19 mouse cellular contexts compared by ENCODE assay signal in the genomic region with DNA sequence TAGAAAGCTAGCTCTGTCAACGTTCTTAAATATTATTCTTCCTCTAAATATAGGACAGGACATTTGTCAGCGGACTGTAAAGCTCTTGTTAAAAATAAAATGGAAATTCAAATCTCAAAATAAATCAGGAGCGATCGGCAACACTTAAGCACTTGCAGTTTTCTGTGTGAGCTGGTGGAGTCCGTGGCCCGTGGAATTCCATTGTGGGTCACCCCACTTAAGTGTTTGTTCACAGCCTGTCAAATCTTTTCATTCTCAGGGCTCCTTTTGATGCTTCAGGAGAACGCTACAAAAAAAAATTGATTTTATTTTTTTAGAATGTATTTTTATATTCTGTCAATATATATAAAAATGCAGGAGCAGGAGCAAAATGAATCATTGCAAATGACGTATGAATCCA. TPM values are rescaled to one million over a fixed set of nuclear protein-coding genes. Genes with fewer than 3 reads are reported as not detected.
DNase-seq lines count a peak whose midpoint lies in the region; ATAC-seq and TF ChIP-seq lines count a peak whose summit lies in the region.
"Had no signal": no experiment of that assay in that cellular context is flagged by ENCODE, and none has a peak within 500 bp of the region (broad histone marks: within the 10 kb centered on the region; RNA-seq: fewer than 3 reads in every experiment).

No protein-coding gene starts in this region.

- WGBS in forebrain, embryonic 15.5 days: 68% methylated on average over 8 of the region's 8 CpGs
- WGBS in forebrain, embryonic 13.5 days: 68% methylated on average over 8 of the region's 8 CpGs
- WGBS in heart, embryonic 13.5 days: 35% methylated on average over 8 of the region's 8 CpGs
- 76% methylated on average over 8 of the region's 8 CpGs for WGBS in hindbrain, embryonic 12.5 days

- no peak overlapping the region for H3K4me3 ChIP-seq in forebrain, embryonic 15.5 days
- no peak overlapping the region for H3K4me3 ChIP-seq in forebrain, embryonic 13.5 days
- H3K4me3 ChIP-seq in heart, embryonic 13.5 days: peak overlapping the region; percentile 31
- H3K4me3 ChIP-seq in layer of hippocampus, adult 2 months: peak overlapping the region; percentile 22
- H3K4me3 ChIP-seq in cortical plate, adult 2 months (ENCODE audit: insufficient read depth, low read length): no peak overlapping the region
- H3K4me3 ChIP-seq in hindbrain, embryonic 12.5 days: no peak overlapping the region
- H3K4me3 ChIP-seq: embryonic facial prominence, embryonic 13.5 days; midbrain, embryonic 10.5 days had no signal

- no peak for TF ChIP-seq CTCF in layer of hippocampus, adult 2 months (conservative IDR thresholded peaks at IDR 0.05)
- TF ChIP-seq CTCF in cortical plate, adult 2 months (IDR thresholded peaks at IDR 0.05; ENCODE audit: extremely low read depth, insufficient read depth, low read length): no peak

- peaks cover 38% of the 10 kb centered on the region for H3K4me1 ChIP-seq in forebrain, embryonic 15.5 days
- peaks cover 22% of the 10 kb centered on the region for H3K4me1 ChIP-seq in forebrain, embryonic 13.5 days
- peaks cover 55% of the 10 kb centered on the region for H3K4me1 ChIP-seq in heart, embryonic 13.5 days
- H3K4me1 ChIP-seq in cortical plate, adult 2 months (ENCODE audit: control insufficient read depth, insufficient read depth, low read length): peaks cover 15% of the 10 kb centered on the region
- H3K4me1 ChIP-seq in hindbrain, embryonic 12.5 days: peaks cover 10% of the 10 kb centered on the region

- H3K27ac ChIP-seq in forebrain, embryonic 15.5 days (replicated peaks): peak overlapping the region; percentile 42
- H3K27ac ChIP-seq in forebrain, embryonic 13.5 days: no peak overlapping the region
- peak overlapping the region; percentile 29; the same call in 1 of the 2 replicates for H3K27ac ChIP-seq in heart, embryonic 13.5 days (replicated peaks)
- peak overlapping the region; percentile 68 for H3K27ac ChIP-seq in layer of hippocampus, adult 2 months
- H3K27ac ChIP-seq in cortical plate, adult 2 months (ENCODE audit: insufficient read depth, low read length): peak overlapping the region; percentile 88
- no peak overlapping the region for H3K27ac ChIP-seq in hindbrain, embryonic 12.5 days
- H3K27ac ChIP-seq: embryonic facial prominence, embryonic 13.5 days; macrophage; midbrain, embryonic 10.5 days had no signal

- no peaks in the 10 kb centered on the region for H3K36me3 ChIP-seq in forebrain, embryonic 15.5 days
- H3K36me3 ChIP-seq in forebrain, embryonic 13.5 days (ENCODE audit: poor library complexity, severe bottlenecking): no peaks in the 10 kb centered on the region
- peaks cover 29% of the 10 kb centered on the region for H3K36me3 ChIP-seq in heart, embryonic 13.5 days
- H3K36me3 ChIP-seq in hindbrain, embryonic 12.5 days: no peaks in the 10 kb centered on the region
- H3K36me3 ChIP-seq: embryonic facial prominence, embryonic 13.5 days; midbrain, embryonic 10.5 days had no signal

- DNase-seq in heart, adult 18-20 months: no peak
- DNase-seq in layer of hippocampus, adult 2 months (ENCODE audit: low spot score in 2 of 2): no peak
- no peak for DNase-seq in layer of hippocampus, adult 9-10 months (ENCODE audit: low spot score)
- DNase-seq: adrenal gland, postnatal 10 days; kidney, adult 11 months; left cerebral cortex, postnatal 4 days; liver; right cerebral cortex, adult 18-20 months; thymus, postnatal 14 days had no signal

- TF ChIP-seq POLR2A in cortical plate, adult 2 months (IDR thresholded peaks at IDR 0.05; ENCODE audit: extremely low read depth, insufficient read depth, low read length): no peak

- no peaks in the 10 kb centered on the region for H3K9me3 ChIP-seq in forebrain, embryonic 15.5 days
- H3K9me3 ChIP-seq in forebrain, embryonic 13.5 days (replicated peaks): no peaks in the 10 kb centered on the region
- H3K9me3 ChIP-seq in heart, embryonic 13.5 days: no peaks in the 10 kb centered on the region
- no peaks in the 10 kb centered on the region for H3K9me3 ChIP-seq in hindbrain, embryonic 12.5 days (replicated peaks)
- H3K9me3 ChIP-seq: embryonic facial prominence, embryonic 13.5 days; midbrain, embryonic 10.5 days had no signal

- ATAC-seq in forebrain, embryonic 15.5 days (replicated peaks): no peak
- ATAC-seq in forebrain, embryonic 13.5 days: no peak
- ATAC-seq in heart, embryonic 13.5 days (ENCODE audit: extremely low read depth, insufficient number of reproducible peaks, low FRiP score, low TSS enrichment): no peak
- ATAC-seq in hindbrain, embryonic 12.5 days (ENCODE audit: low FRiP score): no peak
- ATAC-seq: Patski had no signal

- no peak overlapping the region for H3K4me2 ChIP-seq in forebrain, embryonic 15.5 days (replicated peaks)
- no peak overlapping the region for H3K4me2 ChIP-seq in forebrain, embryonic 13.5 days
- peak overlapping the region; percentile 52 for H3K4me2 ChIP-seq in heart, embryonic 13.5 days
- H3K4me2 ChIP-seq in hindbrain, embryonic 12.5 days (replicated peaks): no peak overlapping the region
- H3K4me2 ChIP-seq: embryonic facial prominence, embryonic 13.5 days had no signal

- no peaks in the 10 kb centered on the region for H3K27me3 ChIP-seq in forebrain, embryonic 15.5 days
- no peaks in the 10 kb centered on the region for H3K27me3 ChIP-seq in forebrain, embryonic 13.5 days
- no peaks in the 10 kb centered on the region for H3K27me3 ChIP-seq in heart, embryonic 13.5 days (replicated peaks)
- no peaks in the 10 kb centered on the region for H3K27me3 ChIP-seq in hindbrain, embryonic 12.5 days
- H3K27me3 ChIP-seq: embryonic facial prominence, embryonic 13.5 days; Patski had no signal

- H3K9ac ChIP-seq in forebrain, embryonic 15.5 days (replicated peaks): no peak overlapping the region
- no peak overlapping the region for H3K9ac ChIP-seq in forebrain, embryonic 13.5 days
- peak overlapping the region; percentile 64 for H3K9ac ChIP-seq in heart, embryonic 13.5 days
- H3K9ac ChIP-seq in hindbrain, embryonic 12.5 days: no peak overlapping the region
- H3K9ac ChIP-seq: embryonic facial prominence, embryonic 13.5 days had no signal

RNA-seq across cellular contexts. Expression of gene Flrt2, which starts 45.5 kb away (rescaled TPM):
- polyA plus RNA-seq in forebrain, embryonic 15.5 days (2015; fragmentation: Nextera tagmentation; extraction: Ambion mirVana): 36.3 and 37.5 TPM in 2 replicates
- 23.4 and 25.3 TPM in 2 replicates for polyA plus RNA-seq in forebrain, embryonic 13.5 days (2015; fragmentation: Nextera tagmentation; extraction: Ambion mirVana)
- polyA plus RNA-seq in heart, embryonic 13.5 days (2015; fragmentation: Nextera tagmentation; extraction: Ambion mirVana): 24.4 and 26.5 TPM in 2 replicates
- total RNA-seq in heart, adult 18-20 months (2021): 1 to 10 TPM; 4.5 to 7.3 TPM
- 10 to 100 TPM; 38.9 to 40.7 TPM for total RNA-seq in layer of hippocampus, adult 2 months (2021)
- 23.8 and 26.1 TPM in 2 replicates for polyA plus RNA-seq in cortical plate, adult 2 months (2012; rRNA removed)
- 50.9 and 61.4 TPM in 2 replicates for polyA plus RNA-seq in hindbrain, embryonic 12.5 days (2016; fragmentation: Nextera tagmentation; extraction: Ambion mirVana)
- total RNA-seq: monocyte, adult 5-6 weeks had no signal

Comparison
In these comparisons a context has a peak if more than half of its experiments do, and no peak if none do; other contexts are left out.
1. H3K27ac ChIP-seq: peak in forebrain, embryonic 15.5 days (single experiment), heart, embryonic 13.5 days (single experiment), layer of hippocampus, adult 2 months (single experiment) and cortical plate, adult 2 months (single experiment); none in forebrain, embryonic 13.5 days (single experiment) and hindbrain, embryonic 12.5 days (single experiment).
2. H3K4me3 ChIP-seq: peak in heart, embryonic 13.5 days (single experiment) and layer of hippocampus, adult 2 months (single experiment); none in forebrain, embryonic 15.5 days (single experiment), forebrain, embryonic 13.5 days (single experiment), cortical plate, adult 2 months (single experiment) and hindbrain, embryonic 12.5 days (single experiment).